Mouse (Mus musculus) monocyte, adult 5-6 weeks (primary cell): ENCODE measurements around the gene Eef1akmt3. TPM values are rescaled to one million over a fixed set of nuclear protein-coding genes. Genes with fewer than 3 reads are reported as not detected.

Experiments
- ATAC-seq: fragments of 153-309, 156-312 bp; replicated peaks from 2 replicates; pipeline ENCODE4 v1.8.0; 2017; ENCODE audit warnings: mild to moderate bottlenecking; ENCODE audit not compliant: low TSS enrichment, insufficient number of reproducible peaks, severe bottlenecking, poor library complexity, low FRiP score
- total RNA-seq: library from RNA; stranded (forward); fragments of 200-1000, 200-491, 200-594 nt; gene quantifications from 3 replicates; pipeline ENCODE4 v1.2.3, GENCODE M21; 2017

Gene Eef1akmt3
- total RNA-seq, result 0.39 TPM in 1 of 3 replicates, not detected in the others

GRCm38 (mm10) chr10:127041274-127041766, at the start of gene Eef1akmt3, which contains the start of gene Mettl1:
Gene Eef1akmt3, minus strand, starts transcription at chr10:127041513.
Gene Mettl1, plus strand, starts transcription at chr10:127041414.
- peak; percentile 2; the same call in 1 of the 2 replicates for ATAC-seq

- ATAC-seq, result no peak
These were observed 49.5 kb upstream of the Eef1akmt3 start for GRCm38 (mm10) chr10:127090560-127091411.

- no peak for ATAC-seq
These were observed 44.3 kb upstream of the Eef1akmt3 start for GRCm38 (mm10) chr10:127085633-127086032.

GRCm38 (mm10) chr10:127085052-127085451, 43.7 kb upstream of the Eef1akmt3 start:
- no peak for ATAC-seq

- no peak for ATAC-seq
These were observed 42.6 kb upstream of the Eef1akmt3 start for GRCm38 (mm10) chr10:127083915-127084306.

- ATAC-seq, result no peak
These were observed 42.1 kb upstream of the Eef1akmt3 start for GRCm38 (mm10) chr10:127083292-127083914.

- ATAC-seq, result no peak
These were observed 40.8 kb upstream of the Eef1akmt3 start for GRCm38 (mm10) chr10:127081996-127082620.

- no peak for ATAC-seq
These were observed 39.8 kb upstream of the Eef1akmt3 start for GRCm38 (mm10) chr10:127080901-127081780.

GRCm38 (mm10) chr10:127079665-127080391, 38.5 kb upstream of the Eef1akmt3 start:
- no peak for ATAC-seq

GRCm38 (mm10) chr10:127078677-127079575, 37.6 kb upstream of the Eef1akmt3 start:
- no peak for ATAC-seq

GRCm38 (mm10) chr10:127078001-127078676, 36.8 kb upstream of the Eef1akmt3 start:
- ATAC-seq, result no peak

- ATAC-seq, result no peak
These were observed 36.2 kb upstream of the Eef1akmt3 start for GRCm38 (mm10) chr10:127077515-127077914.

GRCm38 (mm10) chr10:127076082-127076481, 34.8 kb upstream of the Eef1akmt3 start:
- peak; percentile 71 for ATAC-seq

- ATAC-seq, result peak; percentile 4; the same call in 1 of the 2 replicates
These were observed 34.3 kb upstream of the Eef1akmt3 start for GRCm38 (mm10) chr10:127075651-127076050.

- peak; percentile 74 for ATAC-seq
These were observed 33.8 kb upstream of the Eef1akmt3 start, which contains the start of gene Agap2 for GRCm38 (mm10) chr10:127075080-127075479. Gene Agap2, plus strand, starts transcription at chr10:127075284.

GRCm38 (mm10) chr10:127073981-127074380, 32.7 kb upstream of the Eef1akmt3 start:
- ATAC-seq, result no peak
